Mouse (Mus musculus) thymus, adult 2 months (tissue): ENCODE data around the gene Farp1. TPM values are rescaled to one million over a fixed set of nuclear protein-coding genes. Genes with fewer than 3 reads are reported as not detected.
A peak's percentile ranks its signal among the peaks of the same experiment; 100 is the strongest.

Experiments
- DNase-seq: peaks from one replicate; pipeline ENCODE4 v3.0.0; 2021
- H3K27ac ChIP-seq: fragments of 200-500 bp; 2 replicates; pipeline ENCODE4 v1.5.1; 2012; ENCODE audit warnings: low read length, control low read depth; ENCODE audit not compliant: control insufficient read depth, insufficient read depth
- H3K27me3 ChIP-seq: fragments of 200-500 bp; 2 replicates; pipeline ENCODE4 v1.6.1; 2012; ENCODE audit warnings: mild to moderate bottlenecking, low read length, moderate library complexity, mixed read lengths; ENCODE audit not compliant: control insufficient read depth, insufficient read depth
- H3K36me3 ChIP-seq: fragments of 200-500 bp; 2 replicates; pipeline ENCODE4 v1.6.1; 2012; ENCODE audit warnings: mild to moderate bottlenecking, low read length, moderate library complexity; ENCODE audit not compliant: control insufficient read depth, insufficient read depth
- H3K4me1 ChIP-seq: fragments of 200-500 bp; replicated peaks from 2 replicates; pipeline ENCODE4 v1.6.1; 2012; ENCODE audit warnings: low read length; ENCODE audit not compliant: control insufficient read depth, insufficient read depth
- H3K4me3 ChIP-seq: fragments of 200-500 bp; 2 replicates; pipeline ENCODE4 v1.5.1; 2012; ENCODE audit warnings: mild to moderate bottlenecking, low read length, control low read depth, moderate library complexity; ENCODE audit not compliant: control insufficient read depth, insufficient read depth
- CTCF ChIP-seq: fragments of 200-500 bp; IDR thresholded peaks from 2 replicates; pipeline ENCODE4 v1.5.1; 2012; ENCODE audit warnings: mild to moderate bottlenecking, control low read depth, low read length, moderate library complexity, borderline replicate concordance; ENCODE audit not compliant: control insufficient read depth, poor library complexity, insufficient read depth; ENCODE audit errors: extremely low read depth
- POLR2A ChIP-seq: fragments of 200-500 bp; IDR thresholded peaks from 2 replicates; pipeline ENCODE4 v1.6.1; 2012; ENCODE audit warnings: mild to moderate bottlenecking, low read length, control low read depth, moderate library complexity; ENCODE audit not compliant: control insufficient read depth, poor library complexity, insufficient read depth; ENCODE audit errors: extremely low read depth
- WGBS: fragments of 180-500 bp; shearing (Covaris S2); methylation state at CpG from one replicate; pipeline ENCODE4 v1.1.7; 2018; 5-methylcytosine and 5-hydroxymethylcytosine counted together
- polyA plus RNA-seq: library from polyadenylated mRNA; depleted of rRNA; stranded (reverse); fragments of >200 nt; gene quantifications from 2 replicates; pipeline ENCODE4 v1.2.3, GENCODE M21; 2012

The Farp1 gene
- polyA plus RNA-seq, 1 experiment = 5.1 TPM

- WGBS = 89% methylated on average over 19 of the region's 19 CpGs
- H3K4me1 ChIP-seq = 0 out of 2 replicates have a peak, but pooled peaks cover 4% of the 10 kb centered on the region
- H3K27me3 ChIP-seq = no peaks in the 10 kb centered on the region
- DNase-seq = no peak
- H3K4me3 ChIP-seq = no peak overlapping the region
- no peak overlapping the region for H3K27ac ChIP-seq
- no peaks in the 10 kb centered on the region for H3K36me3 ChIP-seq
- TF ChIP-seq CTCF = no peak
- no peak for TF ChIP-seq POLR2A
These were observed 137.4 kb downstream of the Farp1 start for GRCm38 (mm10) chr14:121172065-121173036.

DNA sequence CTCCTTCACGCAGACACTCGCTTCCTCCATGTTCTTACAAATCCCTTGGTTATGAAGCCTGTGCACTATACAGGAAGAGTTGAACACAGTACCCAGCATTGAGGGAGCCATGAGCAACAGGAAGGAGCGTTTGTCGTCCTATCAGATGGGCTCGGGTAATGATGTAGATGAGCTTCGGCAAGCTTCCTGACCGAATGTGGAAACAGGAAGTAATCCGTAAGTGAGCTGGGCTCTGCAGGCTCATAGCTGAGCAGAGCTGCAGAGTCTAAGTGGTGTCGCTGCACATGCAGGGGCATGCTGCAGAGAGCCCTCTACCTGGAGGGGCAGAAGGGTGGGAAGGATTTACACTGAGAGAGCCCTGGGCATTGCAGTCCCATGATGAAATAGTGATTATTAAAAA lies 140.4 kb downstream of the Farp1 start:
- no peak overlapping the region for H3K4me3 ChIP-seq
- 38% methylated on average over 9 of the region's 9 CpGs for WGBS
- no peak overlapping the region for H3K27ac ChIP-seq
- H3K4me1 ChIP-seq = 0 out of 2 replicates have a peak, but pooled peaks cover 4% of the 10 kb centered on the region
- TF ChIP-seq CTCF = no peak
- TF ChIP-seq POLR2A = no peak
- H3K36me3 ChIP-seq = no peaks in the 10 kb centered on the region
- no peaks in the 10 kb centered on the region for H3K27me3 ChIP-seq
- DNase-seq = peak; percentile 4

- DNase-seq = no peak
- Histone ChIP-seq H3K4me3 (no peak overlapping the region), H3K36me3 (no peaks in the 10 kb centered on the region), H3K4me1 (0 out of 2 replicates have a peak, but pooled peaks cover 4% of the 10 kb centered on the region), H3K27me3 (no peaks in the 10 kb centered on the region), H3K27ac (no peak overlapping the region)
- 80% methylated on average over 4 of the region's 4 CpGs for WGBS
- TF ChIP-seq CTCF = no peak
These were observed 140.9 kb downstream of the Farp1 start for GRCm38 (mm10) chr14:121175861-121176260.

- Histone ChIP-seq H3K27me3 (no peaks in the 10 kb centered on the region), H3K4me1 (0 out of 2 replicates have a peak, but pooled peaks cover 4% of the 10 kb centered on the region), H3K36me3 (no peaks in the 10 kb centered on the region), H3K4me3 (no peak overlapping the region), H3K27ac (no peak overlapping the region)
- no peak for TF ChIP-seq CTCF
- no peak for TF ChIP-seq POLR2A
- WGBS = 96% methylated on average over 6 of the region's 6 CpGs
- DNase-seq = no peak
These were observed 142.9 kb downstream of the Farp1 start for GRCm38 (mm10) chr14:121177907-121178306.

GRCm38 (mm10) chr14:121180611-121181010 lies 145.6 kb downstream of the Farp1 start:
- Histone ChIP-seq H3K4me1 (no peaks in the 10 kb centered on the region), H3K4me3 (no peak overlapping the region), H3K27me3 (no peaks in the 10 kb centered on the region), H3K27ac (no peak overlapping the region), H3K36me3 (no peaks in the 10 kb centered on the region)
- 94% methylated on average over 9 of the region's 9 CpGs for WGBS
- no peak for DNase-seq
- no peak for TF ChIP-seq POLR2A
- no peak for TF ChIP-seq CTCF

GRCm38 (mm10) chr14:121181798-121182197 lies 146.8 kb downstream of the Farp1 start:
- Histone ChIP-seq H3K36me3 (no peaks in the 10 kb centered on the region), H3K4me1 (no peaks in the 10 kb centered on the region), H3K27me3 (no peaks in the 10 kb centered on the region), H3K4me3 (no peak overlapping the region), H3K27ac (no peak overlapping the region)
- WGBS = 94% methylated on average over 4 of the region's 4 CpGs
- DNase-seq = no peak
- TF ChIP-seq CTCF (no peak), POLR2A (no peak)

DNA sequence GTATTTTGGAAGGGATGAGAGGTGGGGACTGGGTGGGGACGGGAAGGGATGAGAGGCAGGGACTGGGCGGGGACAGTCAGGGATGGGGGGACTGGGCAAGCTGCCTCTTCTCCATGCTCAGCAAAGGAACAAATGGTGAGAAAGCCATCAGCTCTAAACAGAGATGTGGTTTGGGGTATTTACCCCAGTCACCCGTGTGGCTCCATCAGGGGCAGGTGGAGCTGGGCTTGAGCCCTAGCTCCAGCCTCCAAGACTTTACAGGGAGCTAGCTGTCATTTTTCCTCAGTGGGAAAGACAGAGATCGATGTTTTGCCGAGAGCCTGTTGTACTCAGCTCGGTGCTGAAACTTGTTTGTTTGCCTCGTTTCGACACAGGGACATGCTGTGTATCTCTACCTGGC lies 148.0 kb downstream of the Farp1 start:
- no peak overlapping the region for H3K27ac ChIP-seq
- no peak overlapping the region for H3K4me3 ChIP-seq
- no peaks in the 10 kb centered on the region for H3K4me1 ChIP-seq
- 92% methylated on average over 8 of the region's 8 CpGs for WGBS
- no peaks in the 10 kb centered on the region for H3K36me3 ChIP-seq
- DNase-seq = no peak
- TF ChIP-seq POLR2A (no peak), CTCF (no peak)
- H3K27me3 ChIP-seq = no peaks in the 10 kb centered on the region
